ENCODE assay signal across 38 mouse cellular contexts in genomic region chr4:139653238-139653637, GRCm38 (mm10). TPM values are rescaled to one million over a fixed set of nuclear protein-coding genes. Genes with fewer than 3 reads are reported as not detected.
"Had no signal": no experiment of that assay in that cellular context is flagged by ENCODE, and none has a peak within 500 bp of the region (broad histone marks: within the 10 kb centered on the region; RNA-seq: fewer than 3 reads in every experiment).

TSS of gene Tas1r2 (plus strand) at chr4:139653538.

- H3K27me3 ChIP-seq: embryonic facial prominence, embryonic 13.5 days; embryonic facial prominence, embryonic 15.5 days; forebrain, embryonic 15.5 days had no signal

- H3K4me2 ChIP-seq: embryonic facial prominence, embryonic 12.5 days; embryonic facial prominence, embryonic 13.5 days; embryonic facial prominence, embryonic 15.5 days; forebrain, embryonic 12.5 days; forebrain, embryonic 13.5 days; forebrain, embryonic 15.5 days had no signal

- H3K4me1 ChIP-seq: embryonic facial prominence, embryonic 12.5 days; embryonic facial prominence, embryonic 13.5 days; embryonic facial prominence, embryonic 15.5 days; forebrain, embryonic 13.5 days; forebrain, embryonic 15.5 days had no signal

- ATAC-seq: forebrain, embryonic 13.5 days; forebrain, embryonic 14.5 days; forebrain, embryonic 15.5 days; forebrain, embryonic 16.5 days; forebrain, postnatal 0 days had no signal

- H3K4me3 ChIP-seq: embryonic facial prominence, embryonic 12.5 days; embryonic facial prominence, embryonic 13.5 days; embryonic facial prominence, embryonic 15.5 days; erythroblast, embryonic 14.5 days; forebrain, embryonic 10.5 days; forebrain, embryonic 12.5 days; forebrain, embryonic 13.5 days; forebrain, embryonic 15.5 days; gastrocnemius, adult 2 months; heart, adult 2 months had no signal

- H3K27ac ChIP-seq: embryonic facial prominence, embryonic 12.5 days; embryonic facial prominence, embryonic 13.5 days; embryonic facial prominence, embryonic 15.5 days; forebrain, embryonic 10.5 days; forebrain, embryonic 12.5 days; forebrain, embryonic 13.5 days; forebrain, embryonic 15.5 days; gastrocnemius, adult 2 months; heart, adult 2 months had no signal

- H3K9ac ChIP-seq: embryonic facial prominence, embryonic 12.5 days; embryonic facial prominence, embryonic 13.5 days; embryonic facial prominence, embryonic 15.5 days; forebrain, embryonic 12.5 days; forebrain, embryonic 13.5 days; forebrain, embryonic 15.5 days; forebrain, postnatal 0 days had no signal

- DNase-seq: cerebellum, adult 18-20 months; cerebellum, adult 2 months; cerebellum, adult 8-10 months; cerebellum, adult 9-10 months; cerebellum, adult 9-11 months; cerebellum, postnatal 10 days; cerebellum, postnatal 14 days; cerebellum, postnatal 25 days; cerebellum, postnatal 36 days; embryo, embryonic 11 days; forebrain, postnatal 0 days; gastrocnemius, adult 2 months; gastrocnemius, postnatal 10 days; gastrocnemius, postnatal 14 days; gastrocnemius, postnatal 25 days; gastrocnemius, postnatal 36 days; heart, adult 11 months; heart, adult 18-20 months; heart, adult 2 months had no signal

- H3K9me3 ChIP-seq: embryonic facial prominence, embryonic 12.5 days; embryonic facial prominence, embryonic 13.5 days; embryonic facial prominence, embryonic 15.5 days; forebrain, embryonic 10.5 days; forebrain, embryonic 12.5 days; forebrain, embryonic 13.5 days; forebrain, embryonic 15.5 days had no signal

RNA-seq across cellular contexts. Expression of gene Tas1r2, which starts in this region (rescaled TPM):
- total RNA-seq: common myeloid progenitor, adult 5-6 weeks; gastrocnemius, adult 18-20 months; gastrocnemius, adult 2 months; gastrocnemius, adult 8-10 months; gastrocnemius, postnatal 10 days; gastrocnemius, postnatal 14 days; gastrocnemius, postnatal 25 days; gastrocnemius, postnatal 36 days; gastrocnemius, postnatal 4 days; granulocyte monocyte progenitor cell, adult 5-6 weeks; heart, adult 18-20 months; heart, adult 2 months had no signal
- polyA plus RNA-seq: cerebellum, adult 2 months; cortical plate, adult 2 months; embryonic facial prominence, embryonic 12.5 days; embryonic facial prominence, embryonic 13.5 days; embryonic facial prominence, embryonic 14.5 days; erythroblast, embryonic 14.5 days; forebrain, embryonic 10.5 days; forebrain, embryonic 11.5 days; forebrain, embryonic 12.5 days; forebrain, embryonic 13.5 days; forebrain, embryonic 14.5 days; forebrain, embryonic 15.5 days; forebrain, embryonic 16.5 days; forebrain, postnatal 0 days; gonadal fat pad, adult 2 months; heart, adult 2 months had no signal
